Mouse (Mus musculus): Measurements from ENCODE around the gene P2ry6. TPM values are rescaled to one million over a fixed set of nuclear protein-coding genes. Genes with fewer than 3 reads are reported as not detected.

The P2ry6 gene
- polyA plus RNA-seq, 1 experiment from 2014 or later, result 6.4 TPM

DNA sequence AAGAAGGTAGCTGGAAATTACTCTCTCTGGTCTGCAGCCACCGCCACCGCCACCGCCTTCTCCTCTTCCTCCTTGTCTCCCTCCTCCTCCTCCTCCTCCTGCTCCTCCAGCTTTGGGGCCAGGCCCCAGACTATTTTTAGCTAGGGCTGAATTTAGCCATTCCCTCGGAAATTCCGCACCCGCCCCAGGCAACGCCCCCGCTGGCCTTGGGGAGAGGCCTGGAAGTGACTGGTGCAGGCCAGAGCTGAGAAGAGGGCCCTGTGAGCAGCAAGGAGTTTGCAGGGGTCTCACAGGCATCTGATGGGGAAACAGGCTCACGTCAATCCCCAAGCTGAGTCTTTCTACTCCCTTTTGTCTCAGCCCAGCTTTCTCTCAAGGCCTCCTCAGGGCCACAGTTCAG is 56.3 kb downstream of the P2ry6 start:
- no peak for DNase-seq (ENCODE audit: low spot score)

DNA sequence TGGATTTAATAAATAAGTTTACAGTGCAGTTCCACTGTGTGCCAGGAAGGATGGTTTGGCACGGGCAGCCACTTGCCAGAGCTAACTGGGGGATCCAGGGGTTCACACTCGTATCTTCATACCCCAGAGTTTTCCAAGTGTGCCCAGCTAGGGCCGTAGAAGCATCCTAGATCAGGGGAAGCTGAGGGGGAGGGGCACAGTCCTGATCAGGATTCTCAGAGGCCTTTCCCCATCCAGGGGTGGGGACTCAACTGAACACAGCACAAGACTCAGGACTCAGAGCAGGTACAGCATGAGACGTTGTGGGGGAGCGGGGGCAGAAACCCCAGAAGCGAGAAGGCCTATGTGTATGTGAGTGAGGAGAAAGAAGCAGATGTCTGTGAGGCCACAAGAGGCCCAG is 56.7 kb downstream of the P2ry6 start:
- DNase-seq (ENCODE audit: low spot score), result no peak

DNA sequence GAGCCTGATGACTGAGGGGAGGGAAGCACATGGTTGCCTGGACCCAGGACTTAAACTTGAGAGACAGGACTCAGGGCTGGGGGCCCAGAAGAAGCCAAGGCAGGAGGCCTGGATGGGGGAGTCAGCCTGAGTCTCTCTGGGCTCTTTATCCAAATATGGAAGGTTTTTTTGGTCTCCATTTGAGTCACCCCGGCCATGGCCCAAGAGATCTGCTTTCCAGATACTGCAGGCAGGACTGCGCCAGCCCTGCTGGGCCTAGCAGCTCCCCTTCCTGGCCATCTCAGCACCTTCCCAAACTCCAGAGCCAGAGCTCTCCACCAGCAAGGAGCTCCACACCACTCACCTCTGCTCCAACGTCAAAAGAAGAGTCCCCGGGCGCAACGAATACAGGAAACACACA is 57.9 kb downstream of the P2ry6 start:
- no peak for DNase-seq (ENCODE audit: low spot score)

DNA sequence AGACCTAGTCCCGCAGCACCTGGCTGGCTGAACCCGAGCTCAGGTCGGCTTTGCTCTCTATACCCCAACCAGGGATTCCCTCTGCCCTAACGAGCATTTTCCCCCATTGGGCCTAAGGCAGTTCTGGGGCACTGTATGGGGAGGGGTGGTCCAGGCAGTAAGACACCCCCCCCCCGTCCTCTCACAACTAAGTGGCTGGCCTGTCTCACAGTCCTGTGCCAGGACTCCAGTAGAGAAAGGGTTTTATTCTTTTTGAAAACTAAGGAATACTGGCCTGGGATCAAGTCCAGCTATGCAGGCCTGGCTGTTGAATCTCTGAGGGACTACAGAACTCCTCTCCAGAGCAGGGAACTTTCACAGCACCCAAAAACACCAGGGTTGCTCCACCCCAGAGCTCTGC is 59.2 kb downstream of the P2ry6 start:
- DNase-seq (ENCODE audit: low spot score), result no peak

DNA sequence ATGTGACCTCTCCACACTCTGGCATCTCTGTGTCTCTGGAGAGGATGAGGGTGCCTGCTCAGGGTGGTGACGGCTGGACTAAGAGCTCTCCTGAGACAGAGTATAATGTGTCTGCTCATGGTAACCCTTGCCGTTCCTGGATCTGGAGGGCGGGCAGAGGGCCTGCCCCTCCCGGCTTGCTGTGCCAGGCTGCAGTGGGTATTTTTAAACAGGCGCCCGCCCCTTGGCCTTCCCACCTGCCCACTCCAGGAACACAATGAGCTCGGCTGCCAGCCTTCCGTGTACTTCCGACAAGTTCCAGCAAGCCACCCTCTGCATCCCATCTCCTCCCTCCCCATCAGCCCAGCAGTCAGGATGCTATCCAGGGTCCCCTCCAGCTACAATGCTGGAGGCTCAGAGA is 62.7 kb downstream of the P2ry6 start:
- DNase-seq (ENCODE audit: low spot score), result no peak

DNA sequence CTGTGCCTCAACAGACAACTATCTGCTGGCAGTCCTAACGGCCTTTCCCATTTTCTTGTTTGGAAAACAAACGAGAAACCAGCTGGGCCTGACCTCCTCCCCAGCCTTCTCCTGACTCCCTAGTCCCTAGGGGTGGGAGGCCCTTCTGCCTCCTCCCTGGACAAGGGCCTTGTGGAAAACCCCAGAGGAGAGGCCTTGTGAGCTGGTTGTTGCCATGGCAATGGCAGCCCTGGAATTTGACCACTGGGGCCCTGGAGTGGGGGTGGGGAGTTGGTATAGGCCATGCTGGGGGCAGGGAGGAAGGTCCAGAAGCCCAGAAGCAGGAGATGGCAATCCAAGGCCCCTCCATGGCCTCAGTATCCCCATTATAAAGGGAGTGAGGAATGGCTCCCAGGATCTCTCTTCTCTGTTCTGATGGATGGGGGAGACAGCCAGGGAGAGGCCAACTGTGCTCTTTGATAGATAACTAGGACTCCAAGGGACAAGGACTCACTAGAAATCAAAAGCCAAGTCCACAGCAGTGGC is 63.1 kb downstream of the P2ry6 start:
- DNase-seq (ENCODE audit: low spot score), result no peak

DNA sequence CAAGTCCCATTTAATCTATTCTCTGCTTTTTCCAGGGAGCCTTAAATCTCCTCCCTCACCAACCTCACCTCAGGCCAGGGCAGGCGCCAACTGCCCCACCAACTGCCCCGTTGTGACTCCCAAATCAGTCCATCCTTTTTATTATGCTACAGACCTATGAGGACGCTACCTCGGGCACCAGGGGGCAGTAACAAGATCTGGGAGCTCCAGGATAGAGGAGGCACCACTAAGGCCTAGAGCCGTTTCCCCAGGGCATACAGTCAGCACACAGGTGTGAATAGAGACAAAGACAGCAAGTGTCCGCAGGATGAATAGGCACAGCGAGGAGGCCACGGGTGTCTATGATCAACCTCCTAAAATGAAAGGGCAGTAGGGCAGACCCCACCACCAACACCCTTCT is 65.9 kb downstream of the P2ry6 start:
- no peak for DNase-seq (ENCODE audit: low spot score)

DNA sequence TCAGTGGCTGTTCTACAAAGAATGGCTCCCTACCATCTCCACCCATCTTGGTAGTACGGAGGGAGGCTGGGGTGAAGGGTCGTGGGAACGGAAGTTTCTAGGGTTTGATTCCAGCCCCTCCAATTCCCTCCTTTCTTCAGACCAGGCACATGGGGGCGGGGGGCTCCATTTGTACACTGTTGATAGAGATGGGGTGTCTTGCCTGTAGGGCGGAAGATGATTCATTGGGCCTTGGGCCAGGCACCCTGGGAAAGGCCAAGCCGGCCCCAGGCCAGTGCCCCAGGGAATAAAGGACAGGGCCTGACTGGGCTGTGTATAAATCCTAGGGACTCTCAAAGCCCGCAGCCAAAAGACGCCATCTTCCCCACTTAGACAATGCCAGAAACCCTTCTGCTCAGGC is 66.4 kb downstream of the P2ry6 start:
- DNase-seq (ENCODE audit: low spot score), result no peak

DNA sequence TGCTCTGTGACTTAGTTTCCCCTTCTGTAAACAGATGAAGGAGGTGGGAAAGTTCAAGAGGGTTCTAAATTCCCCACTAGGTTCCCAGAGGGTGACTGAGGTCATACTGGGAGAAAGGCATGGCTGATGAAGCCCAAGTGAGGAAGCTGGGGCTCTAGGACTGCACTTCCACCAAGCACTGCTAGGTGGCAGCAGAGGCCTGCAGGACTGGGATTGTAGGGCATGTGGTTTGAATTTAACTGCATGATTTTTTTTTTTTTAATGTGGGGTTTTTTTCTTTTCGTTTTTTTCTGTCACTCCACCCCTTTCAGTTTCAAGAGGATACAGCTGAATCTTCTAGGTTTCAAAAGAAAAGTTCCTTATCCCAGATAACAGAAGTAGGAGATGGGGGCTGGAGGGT is 67.2 kb downstream of the P2ry6 start:
- DNase-seq (ENCODE audit: low spot score), result peak; percentile 76

DNA sequence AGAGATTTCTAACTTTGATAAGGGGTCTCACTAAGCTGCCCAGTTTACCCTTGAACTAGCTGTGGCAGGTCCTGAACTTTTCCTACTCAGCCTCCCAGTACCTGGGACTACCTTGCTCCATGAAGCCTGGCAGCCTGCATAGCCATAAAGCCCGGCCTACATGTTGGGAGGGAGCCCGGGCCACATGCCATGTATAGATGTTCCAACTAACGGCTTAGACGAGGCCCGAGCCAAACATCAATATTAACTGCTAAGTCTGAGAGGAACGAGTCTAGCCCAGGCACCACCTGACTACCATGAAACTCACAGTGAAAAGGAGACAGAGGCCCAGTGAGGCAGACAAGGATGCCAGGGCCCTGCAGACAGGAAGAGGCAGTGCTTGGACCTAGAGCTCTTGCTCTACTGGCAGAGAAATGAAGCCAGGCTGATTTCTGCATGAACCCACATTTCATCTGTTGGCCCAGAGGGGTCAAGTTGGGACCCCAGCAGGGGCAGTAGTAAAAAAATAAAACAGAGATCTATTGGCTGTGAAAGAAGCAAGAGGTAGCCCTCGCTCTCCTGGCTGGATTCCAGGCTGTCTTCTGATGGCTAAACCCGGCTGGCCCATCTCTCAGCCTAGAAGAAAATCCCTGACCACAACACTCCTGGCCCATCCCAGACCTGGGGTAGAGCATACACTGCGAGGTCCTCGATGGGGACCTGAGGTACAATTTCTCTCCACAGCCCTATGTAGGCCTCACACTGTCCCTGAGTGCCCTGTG is 68.2 kb downstream of the P2ry6 start:
- no peak for DNase-seq (ENCODE audit: low spot score)

DNA sequence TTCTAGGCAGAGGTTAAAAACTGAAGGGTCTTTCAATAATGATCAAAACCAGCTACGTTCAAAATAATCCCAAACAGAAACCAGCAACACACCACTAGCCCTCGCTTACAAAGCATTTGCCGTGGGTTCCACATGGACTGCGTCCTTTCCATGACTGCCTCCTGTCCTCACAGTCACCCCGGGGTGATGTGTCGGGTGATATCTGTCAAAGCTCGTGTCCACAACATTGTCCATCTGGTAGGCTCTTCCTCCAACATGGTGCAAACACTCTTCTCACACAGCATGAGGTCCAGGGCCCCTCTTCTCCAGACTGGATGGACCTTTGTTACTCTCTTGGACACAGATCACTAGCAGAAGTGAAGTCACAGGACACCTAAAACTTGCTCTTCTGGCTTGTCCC is 69.4 kb downstream of the P2ry6 start:
- no peak for DNase-seq (ENCODE audit: low spot score)

DNA sequence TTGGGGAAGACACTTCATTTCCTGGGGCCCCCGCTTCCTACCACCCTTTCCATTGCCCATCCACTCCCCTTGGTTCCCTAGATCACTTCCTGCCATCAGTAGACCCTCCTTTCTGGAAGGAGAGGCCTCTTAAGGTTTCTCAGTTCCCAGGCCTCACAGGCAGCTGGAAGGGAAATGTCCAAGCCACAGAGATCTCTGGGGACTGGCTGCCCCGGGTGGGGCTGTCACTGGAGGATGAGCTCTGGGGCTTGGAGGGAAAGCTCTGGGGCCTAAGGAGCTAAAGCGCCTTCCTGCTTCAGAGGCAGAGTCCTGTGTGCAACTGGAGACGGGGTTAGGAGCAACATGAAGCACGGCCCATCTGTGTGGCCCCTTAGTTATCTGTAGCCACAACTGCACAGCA is 69.8 kb downstream of the P2ry6 start:
- DNase-seq (ENCODE audit: low spot score), result no peak

DNA sequence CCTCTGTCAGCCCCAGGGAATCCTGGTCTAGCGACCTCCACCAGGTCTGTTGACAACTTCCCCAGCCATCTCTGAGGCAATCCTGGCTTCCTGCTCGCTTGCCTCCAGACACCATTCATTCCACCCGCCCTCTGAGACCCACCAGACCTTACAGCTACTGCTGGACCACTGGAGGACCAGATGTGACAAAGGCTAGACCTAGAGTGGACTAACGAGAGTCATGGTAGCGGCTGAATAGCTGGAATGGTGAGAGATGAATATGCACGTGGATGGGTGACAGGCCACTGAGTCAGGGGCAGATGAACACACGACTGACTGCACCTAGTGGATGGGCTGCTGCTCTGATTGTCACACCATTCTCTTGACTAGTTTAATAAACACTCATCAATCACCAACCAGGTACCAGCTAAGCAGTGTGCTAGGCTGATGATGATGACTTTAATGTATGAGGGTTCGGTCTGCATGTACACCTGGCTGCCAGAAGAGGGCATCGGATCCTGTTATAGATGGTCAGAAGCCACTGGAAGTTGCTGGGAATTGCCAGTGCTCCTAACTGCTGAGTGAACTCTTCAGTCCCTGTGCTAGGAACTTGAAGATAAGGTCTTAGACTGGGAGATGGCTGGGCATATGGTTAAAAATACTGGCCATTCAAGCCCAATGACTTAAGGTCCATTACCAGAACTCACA is 71.9 kb downstream of the P2ry6 start:
- DNase-seq (ENCODE audit: low spot score), result no peak

DNA sequence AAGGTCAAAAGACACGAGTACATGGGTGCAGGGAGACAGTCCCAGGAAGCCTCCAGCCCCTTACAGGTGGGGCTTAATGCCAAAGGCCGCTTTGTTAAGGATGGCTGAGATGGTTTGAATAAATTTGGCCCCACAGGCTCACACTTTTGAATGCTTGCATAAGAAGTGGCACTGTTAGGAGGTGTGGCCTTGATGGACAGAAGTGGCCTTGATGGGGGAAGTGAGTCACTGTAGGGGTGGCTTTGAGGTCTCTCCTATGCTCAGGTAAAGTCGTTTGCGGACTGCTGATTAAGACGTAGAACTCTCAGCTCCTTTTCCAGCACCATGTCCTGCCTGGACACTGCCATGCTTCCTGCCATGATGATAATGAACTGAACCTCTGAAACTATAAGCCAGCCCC is 76.6 kb downstream of the P2ry6 start:
- no peak for DNase-seq (ENCODE audit: low spot score)

DNA sequence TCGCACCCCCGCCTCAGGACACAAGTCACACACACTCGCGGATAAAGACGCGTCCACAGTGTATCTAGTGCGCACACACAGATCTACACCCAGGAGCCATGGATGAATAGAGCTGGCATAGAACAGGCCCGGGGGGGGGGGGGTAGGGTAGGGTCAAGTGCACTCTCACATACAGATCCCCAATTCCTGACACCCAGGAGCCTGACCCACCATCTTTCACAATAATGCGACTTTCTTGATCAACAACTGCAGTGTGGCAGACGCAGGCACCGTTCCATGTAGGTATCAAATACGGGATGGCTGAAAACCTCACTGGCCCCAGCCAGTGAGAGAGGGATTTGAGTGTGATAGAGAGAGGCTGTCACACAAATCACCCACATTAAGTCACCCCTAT is 79.6 kb downstream of the P2ry6 start:
- DNase-seq (ENCODE audit: low spot score), result no peak

DNA sequence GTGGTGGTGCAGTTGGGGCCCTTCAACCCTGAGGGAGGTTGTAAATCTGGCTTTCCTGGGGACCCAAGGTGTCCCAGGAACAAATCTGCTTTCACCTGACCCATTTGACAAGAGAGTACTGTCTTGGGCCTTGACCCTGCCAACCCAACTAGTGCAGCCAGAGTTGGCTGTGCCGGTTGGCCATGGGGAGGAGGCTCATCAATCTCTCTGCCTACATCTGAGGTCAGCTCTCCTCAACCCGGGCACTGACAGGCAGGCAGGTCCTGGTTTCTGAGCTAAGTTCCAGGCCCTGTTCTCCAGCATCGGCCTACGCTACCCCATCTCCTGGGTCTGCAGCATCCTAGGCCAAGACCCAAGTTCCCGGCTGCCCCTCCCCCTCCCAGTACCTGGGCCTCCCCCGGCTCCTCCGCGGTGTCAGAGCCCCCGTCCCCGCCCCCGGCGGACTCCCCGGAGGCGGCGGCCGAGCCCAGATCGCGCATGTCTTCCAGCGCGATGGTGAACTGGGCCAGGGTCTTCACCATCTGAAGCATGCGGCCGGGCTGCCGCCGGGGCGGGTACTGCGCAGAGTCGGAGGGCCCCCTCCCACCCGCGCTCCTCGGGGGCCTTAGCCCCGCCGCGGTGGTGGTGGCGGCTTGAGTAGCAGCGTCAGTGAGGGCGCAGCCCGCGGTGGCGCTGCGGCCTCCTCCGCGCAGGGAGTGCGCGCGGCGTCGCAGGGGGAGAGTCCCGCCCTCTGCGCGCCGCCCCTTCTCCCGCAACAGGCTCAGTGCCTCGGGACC is 80.2 kb downstream of the P2ry6 start:
- peak; percentile 55 for DNase-seq (ENCODE audit: low spot score)

DNA sequence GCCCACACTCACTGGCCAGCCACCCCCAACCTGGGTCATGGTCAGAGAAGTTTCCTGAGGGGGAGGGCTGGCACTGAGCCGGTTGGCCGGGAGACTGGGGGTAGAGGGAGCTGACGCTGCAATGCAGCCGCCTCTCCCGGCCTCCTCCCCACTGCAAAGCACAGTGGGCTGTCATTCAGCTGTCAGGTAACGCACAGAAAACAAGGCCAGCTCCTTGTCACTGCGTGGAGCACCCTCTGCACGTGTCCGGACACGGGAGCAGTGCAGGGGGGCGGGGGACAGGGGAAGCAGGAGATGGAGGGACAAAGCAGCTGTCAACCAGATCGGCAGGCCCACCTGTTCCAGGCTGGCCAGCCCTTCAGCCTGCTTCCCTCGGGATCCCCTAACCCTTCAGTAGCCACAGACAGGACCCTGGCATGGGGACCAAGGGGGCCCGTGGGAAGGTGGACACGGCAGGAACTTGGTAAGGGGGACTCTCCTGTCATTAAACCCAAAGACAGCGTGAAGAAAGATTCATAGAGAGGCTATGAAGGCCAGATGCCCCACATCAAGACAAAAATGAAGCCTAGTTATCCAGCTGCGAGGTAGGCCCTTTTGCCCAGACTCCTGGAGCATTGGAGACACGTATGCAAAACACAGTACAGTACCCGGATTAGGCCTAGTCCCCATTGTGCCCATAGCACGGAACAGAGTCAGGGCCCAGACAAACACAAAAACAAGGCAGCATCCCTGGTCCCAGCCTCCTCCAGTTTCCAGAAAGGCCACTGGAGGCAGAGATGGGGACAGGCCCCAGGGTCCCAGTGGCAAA is 81.0 kb downstream of the P2ry6 start:
- no peak for DNase-seq (ENCODE audit: low spot score)
